Mouse (Mus musculus) embryo, embryonic 10.5 days (tissue): ENCODE data around the gene Osbpl8.

ENCODE experiments used
- DNase-seq: peaks from one replicate; pipeline ENCODE4 v3.0.0-alpha.2; 2015; ENCODE audit warnings: low spot score

The Osbpl8 gene

GRCm38 (mm10) chr10:111155065-111155464, 9.5 kb upstream of the Osbpl8 start:
- DNase-seq, result no peak

- no peak for DNase-seq
Measured at GRCm38 (mm10) chr10:111155571-111155970, 9.0 kb upstream of the Osbpl8 start.

GRCm38 (mm10) chr10:111156394-111157190, 8.0 kb upstream of the Osbpl8 start:
- DNase-seq, result no peak

- DNase-seq, result no peak
Measured at GRCm38 (mm10) chr10:111157241-111157659, 7.3 kb upstream of the Osbpl8 start.

GRCm38 (mm10) chr10:111159789-111160522, 4.6 kb upstream of the Osbpl8 start:
- DNase-seq, result no peak

- DNase-seq, result no peak
Measured at GRCm38 (mm10) chr10:111160540-111160939, 4.0 kb upstream of the Osbpl8 start.

GRCm38 (mm10) chr10:111161373-111161772, 3.2 kb upstream of the Osbpl8 start:
- no peak for DNase-seq

- no peak for DNase-seq
Measured at GRCm38 (mm10) chr10:111163025-111163424, 1.5 kb upstream of the Osbpl8 start.

GRCm38 (mm10) chr10:111163601-111164240, 831 bp upstream of the Osbpl8 start:
- no peak for DNase-seq

- peak; percentile 64 for DNase-seq
Measured at GRCm38 (mm10) chr10:111165219-111165981, 848 bp downstream of the Osbpl8 start.

GRCm38 (mm10) chr10:111166057-111166841, 1.7 kb downstream of the Osbpl8 start:
- peak; percentile 47 for DNase-seq

- DNase-seq, result no peak
Measured at GRCm38 (mm10) chr10:111167444-111167843, 2.9 kb downstream of the Osbpl8 start.

- DNase-seq, result no peak
Measured at GRCm38 (mm10) chr10:111168305-111168704, 3.8 kb downstream of the Osbpl8 start.

GRCm38 (mm10) chr10:111171246-111171934, 6.8 kb downstream of the Osbpl8 start:
- no peak for DNase-seq

- no peak for DNase-seq
Measured at GRCm38 (mm10) chr10:111173589-111174247, 9.2 kb downstream of the Osbpl8 start.

GRCm38 (mm10) chr10:111177336-111177735, 12.8 kb downstream of the Osbpl8 start:
- no peak for DNase-seq

GRCm38 (mm10) chr10:111178024-111178423, 13.5 kb downstream of the Osbpl8 start:
- no peak for DNase-seq

- peak; percentile 40 for DNase-seq
Measured at GRCm38 (mm10) chr10:111180633-111181032, 16.1 kb downstream of the Osbpl8 start.

GRCm38 (mm10) chr10:111183634-111184270, 19.2 kb downstream of the Osbpl8 start:
- DNase-seq, result no peak
